Mouse (Mus musculus): ENCODE measurements around the gene Cst8. TPM values are rescaled to one million over a fixed set of nuclear protein-coding genes. Genes with fewer than 3 reads are reported as not detected.
"Not testable (repeated sequence)": the region's sequence is repeated elsewhere in the genome, so short reads cannot be mapped to it uniquely, and the experiment has no call there.

The Cst8 gene
- polyA plus RNA-seq (2016; fragmentation: Nextera tagmentation; extraction: Ambion mirVana): not detected in 2 replicates

GRCm38 (mm10) chr2:148798485-148798884 lies at the start of gene Cst8:
TSS of gene Cst8 (plus strand) at chr2:148798785.
- Histone ChIP-seq H3K36me3 (no peaks in the 10 kb centered on the region), H3K4me3 (no peak within 1 kb of the TSS), H3K9me3 (no peaks in the 10 kb centered on the region), H3K27me3 (ENCODE audit: insufficient read depth, poor library complexity, severe bottlenecking) (no peaks in the 10 kb centered on the region), H3K27ac (no peak within 1 kb of the TSS), H3K4me1 (peaks cover 4% of the 10 kb centered on the region; the same call in 1 of the 2 replicates)
- no peak for DNase-seq (ENCODE audit: low spot score)
- WGBS: 80% methylated on average over 1 of the region's 1 CpGs

DNA sequence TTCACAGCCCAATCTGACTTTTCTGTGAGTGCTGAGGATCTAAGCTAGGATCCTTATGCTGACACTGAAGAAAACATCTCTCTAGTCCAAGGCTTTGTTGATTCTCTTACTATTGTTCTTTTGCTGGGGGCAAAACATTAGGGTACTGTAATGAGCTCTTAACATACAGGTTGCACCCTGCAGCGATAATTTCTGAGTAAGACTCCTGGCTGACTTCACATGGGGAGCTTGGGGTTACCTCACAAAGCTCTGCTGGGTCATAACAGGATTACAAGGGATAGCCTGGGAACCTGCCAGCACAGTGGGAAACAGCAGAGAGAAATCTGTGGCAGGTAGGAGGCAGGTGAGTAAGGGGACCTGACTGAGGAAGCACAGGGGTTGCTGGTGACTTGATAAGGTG lies 48.5 kb upstream of the Cst8 start, which contains the start of gene Cstl1:
Gene Cstl1, plus strand, starts transcription at position 301 of the 400 bp plus-strand sequence.
- no peak within 1 kb of the TSS for H3K27ac ChIP-seq
- WGBS: 75% methylated on average over 1 of the region's 1 CpGs
- H3K9me3 ChIP-seq: no peaks in the 10 kb centered on the region
- peak; percentile 66 for DNase-seq (ENCODE audit: low spot score)
- no peaks in the 10 kb centered on the region for H3K27me3 ChIP-seq (ENCODE audit: insufficient read depth, poor library complexity, severe bottlenecking)
- H3K4me3 ChIP-seq: no peak within 1 kb of the TSS
- H3K4me1 ChIP-seq: no peaks in the 10 kb centered on the region
- H3K36me3 ChIP-seq: no peaks in the 10 kb centered on the region

DNA sequence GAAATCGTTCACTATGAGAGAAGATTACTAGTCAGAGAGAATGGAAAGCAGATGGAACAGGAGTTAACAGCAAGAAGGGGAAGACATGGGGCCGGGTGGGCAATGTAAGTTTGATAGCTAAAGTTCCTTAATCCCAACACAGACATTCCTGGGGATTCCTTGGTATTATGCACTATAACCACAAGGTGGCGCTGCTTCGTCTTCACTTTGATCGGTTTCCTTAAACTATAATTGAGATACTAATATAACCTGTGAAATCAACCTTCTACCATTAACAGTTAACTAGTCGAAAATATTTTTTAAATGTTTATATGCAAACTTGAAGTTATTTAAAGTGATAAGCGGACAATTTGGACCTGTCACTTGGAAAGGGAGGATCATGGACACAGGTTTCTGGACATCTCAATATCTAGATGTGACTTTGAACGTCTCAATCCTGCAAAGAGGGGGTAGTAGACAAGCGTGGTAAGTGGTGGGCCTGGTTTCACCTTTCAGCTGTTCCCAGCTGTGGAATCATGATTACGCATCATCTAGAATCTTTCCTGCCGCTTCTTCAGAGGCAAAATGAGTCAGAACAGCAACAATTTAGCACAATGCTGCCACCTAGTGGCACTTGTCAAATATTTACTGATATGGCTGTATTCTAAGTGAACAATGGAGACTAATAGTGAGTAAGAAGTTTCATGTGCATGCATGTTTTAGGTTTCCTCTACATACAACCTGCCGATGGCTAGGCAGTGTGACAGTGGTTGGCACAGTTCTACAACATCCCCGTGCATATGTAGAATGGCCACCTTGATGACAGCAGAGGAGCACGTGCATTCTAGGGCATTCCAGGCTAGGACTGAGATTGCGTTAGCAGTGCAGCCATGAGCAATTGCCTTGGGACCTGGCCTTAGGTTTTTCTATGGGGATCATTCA lies 46.4 kb upstream of the Cst8 start:
- Histone ChIP-seq H3K9me3 (no peaks in the 10 kb centered on the region), H3K36me3 (no peaks in the 10 kb centered on the region), H3K27me3 (ENCODE audit: insufficient read depth, poor library complexity, severe bottlenecking) (no peaks in the 10 kb centered on the region), H3K4me1 (no peaks in the 10 kb centered on the region), H3K27ac (no peak overlapping the region), H3K4me3 (peak overlapping the region; percentile 47)
- 17% methylated on average over 15 of the region's 15 CpGs for WGBS
- DNase-seq (ENCODE audit: low spot score): peak; percentile 75

- H3K27me3 ChIP-seq (ENCODE audit: insufficient read depth, poor library complexity, severe bottlenecking): no peaks in the 10 kb centered on the region
- peak; percentile 28 for DNase-seq (ENCODE audit: low spot score)
- 71% methylated on average over 1 of the region's 1 CpGs for WGBS
- no peak overlapping the region for H3K27ac ChIP-seq
- no peaks in the 10 kb centered on the region for H3K9me3 ChIP-seq
- H3K36me3 ChIP-seq: no peaks in the 10 kb centered on the region
- no peaks in the 10 kb centered on the region for H3K4me1 ChIP-seq
- no peak overlapping the region for H3K4me3 ChIP-seq
Measured at GRCm38 (mm10) chr2:148754310-148754846, 44.2 kb upstream of the Cst8 start.

DNA sequence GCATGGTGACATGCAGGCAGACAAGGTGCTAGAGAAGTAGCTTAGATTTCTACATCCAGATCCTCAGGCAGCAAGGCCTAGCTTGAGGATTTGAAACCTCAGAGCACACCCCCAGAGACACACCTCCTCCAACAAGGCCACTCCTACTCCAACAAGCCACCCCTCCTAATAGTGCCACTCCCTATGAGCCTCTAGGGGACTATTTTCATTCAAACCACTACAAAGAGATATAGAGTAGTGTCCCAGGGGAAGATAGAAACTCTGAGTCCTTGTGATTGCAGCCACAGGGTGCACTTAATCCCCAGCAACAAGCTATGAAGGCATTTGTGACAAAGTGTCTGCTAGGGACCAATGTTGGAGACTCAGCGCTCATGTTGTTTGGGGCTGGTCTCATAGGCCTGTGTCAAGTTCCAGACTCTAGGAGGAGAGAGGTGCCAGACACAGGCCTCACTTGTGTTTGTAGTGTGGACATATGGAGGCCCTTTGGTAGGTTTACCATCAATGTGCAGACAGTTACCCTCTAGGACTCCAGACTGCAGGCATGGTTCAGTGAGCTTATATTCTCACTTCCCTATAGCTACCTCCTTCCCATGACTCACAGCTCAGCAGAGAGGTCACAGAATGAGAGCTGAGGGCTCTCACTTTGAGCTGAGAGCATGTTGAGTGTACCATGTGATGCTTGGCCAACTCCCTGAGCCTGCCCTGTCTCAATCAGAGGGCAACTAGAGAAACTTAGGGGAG lies 34.8 kb upstream of the Cst8 start:
- WGBS: 94% methylated on average over 1 of the region's 1 CpGs
- H3K4me3 ChIP-seq: no peak overlapping the region
- H3K9me3 ChIP-seq: no peaks in the 10 kb centered on the region
- H3K36me3 ChIP-seq: no peaks in the 10 kb centered on the region
- peak; percentile 48 for DNase-seq (ENCODE audit: low spot score)
- no peak overlapping the region for H3K27ac ChIP-seq
- H3K4me1 ChIP-seq: no peaks in the 10 kb centered on the region
- no peaks in the 10 kb centered on the region for H3K27me3 ChIP-seq (ENCODE audit: insufficient read depth, poor library complexity, severe bottlenecking)

DNA sequence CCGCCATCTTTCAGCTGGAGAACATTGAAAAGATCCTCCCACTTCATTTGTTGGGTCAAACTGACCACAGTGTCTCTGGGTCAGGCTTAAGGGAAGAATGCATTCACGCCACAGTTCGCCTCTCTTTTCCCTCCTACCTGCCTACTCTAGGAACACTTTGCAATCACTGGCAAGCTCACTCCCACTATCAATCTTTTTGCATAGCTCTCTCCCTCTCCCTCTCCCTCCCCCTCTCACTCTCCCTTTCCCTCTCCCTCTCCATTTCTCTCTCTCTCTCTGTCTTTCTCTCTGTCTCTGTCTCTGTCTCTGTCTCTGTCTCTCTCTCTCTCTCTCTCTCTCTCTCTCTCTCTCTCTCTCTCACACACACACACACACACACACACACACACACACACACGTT lies 27.2 kb upstream of the Cst8 start, which contains the start of gene Cst11:
Gene Cst11, minus strand, starts transcription at position 101 of the 400 bp plus-strand sequence.
- peak; percentile 31 for DNase-seq (ENCODE audit: low spot score)
- H3K36me3 ChIP-seq; H3K9me3 ChIP-seq; H3K4me3 ChIP-seq; H3K27me3 ChIP-seq (ENCODE audit: insufficient read depth, poor library complexity, severe bottlenecking); H3K4me1 ChIP-seq; H3K27ac ChIP-seq: not testable (repeated sequence)
- WGBS: 81% methylated on average over 4 of the region's 4 CpGs

- Histone ChIP-seq H3K4me3 (no peak within 1 kb of the TSS), H3K9me3 (no peaks in the 10 kb centered on the region), H3K27ac (no peak within 1 kb of the TSS), H3K4me1 (no peaks in the 10 kb centered on the region), H3K27me3 (ENCODE audit: insufficient read depth, poor library complexity, severe bottlenecking) (no peaks in the 10 kb centered on the region), H3K36me3 (no peaks in the 10 kb centered on the region)
- no peak for DNase-seq (ENCODE audit: low spot score)
- WGBS: 4% methylated on average over 1 of the region's 1 CpGs
Measured at GRCm38 (mm10) chr2:148781709-148782108, 16.9 kb upstream of the Cst8 start, which contains the start of gene 8030411F24Rik. TSS of gene 8030411F24Rik (plus strand) at chr2:148782009.

DNA sequence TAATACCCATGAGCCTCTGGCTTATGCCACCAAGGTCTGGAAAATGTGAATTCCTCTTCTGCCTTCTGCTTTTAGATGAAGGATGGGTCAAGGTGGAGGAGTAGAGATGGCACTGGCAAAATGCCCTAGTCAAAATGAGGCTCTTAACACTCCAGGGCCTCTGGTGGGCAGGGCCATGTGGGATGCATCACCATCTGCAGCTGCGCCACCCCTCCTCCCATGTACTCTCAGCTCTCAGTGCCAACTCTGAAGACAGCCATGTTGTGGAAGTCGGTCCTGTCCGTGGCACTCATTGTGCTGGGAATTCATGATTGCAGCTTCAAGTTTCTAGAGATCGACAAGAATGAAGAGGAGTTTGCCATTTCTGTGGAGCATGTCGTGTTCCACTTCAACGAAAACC lies 9.4 kb upstream of the Cst8 start, which contains the start of gene Cst12:
Gene Cst12, plus strand, starts transcription at position 220 of the 400 bp plus-strand sequence.
- H3K4me3 ChIP-seq: no peak within 1 kb of the TSS
- H3K36me3 ChIP-seq: no peaks in the 10 kb centered on the region
- no peak for DNase-seq (ENCODE audit: low spot score)
- H3K4me1 ChIP-seq: no peaks in the 10 kb centered on the region
- H3K9me3 ChIP-seq: no peaks in the 10 kb centered on the region
- 88% methylated on average over 6 of the region's 6 CpGs for WGBS
- H3K27ac ChIP-seq: no peak within 1 kb of the TSS
- no peaks in the 10 kb centered on the region for H3K27me3 ChIP-seq (ENCODE audit: insufficient read depth, poor library complexity, severe bottlenecking)

DNA sequence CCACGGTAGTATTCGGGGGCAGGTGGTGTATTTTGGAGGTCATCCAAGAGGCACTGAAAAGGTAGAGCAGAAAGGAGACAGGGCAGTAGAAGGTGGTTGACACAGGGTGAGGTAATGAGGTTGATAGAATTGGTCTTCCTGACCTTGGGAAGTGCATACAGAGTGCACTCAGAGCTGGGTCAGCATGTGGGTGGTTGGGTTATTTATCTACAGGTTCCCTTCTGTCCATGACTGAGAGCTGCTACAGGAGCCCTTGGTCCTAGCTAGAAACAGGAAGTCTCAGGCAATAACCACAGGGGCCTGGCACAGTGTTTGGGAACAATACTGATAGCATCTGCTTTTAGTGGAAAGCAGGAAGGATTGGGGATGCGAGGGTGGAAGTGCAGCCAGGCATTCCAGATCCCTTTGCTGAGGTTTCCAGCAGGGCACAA lies 2.9 kb downstream of the Cst8 start:
- no peak overlapping the region for H3K4me3 ChIP-seq
- peaks cover 4% of the 10 kb centered on the region; the same call in 1 of the 2 replicates for H3K4me1 ChIP-seq
- no peaks in the 10 kb centered on the region for H3K36me3 ChIP-seq
- no peak for DNase-seq (ENCODE audit: low spot score)
- no peaks in the 10 kb centered on the region for H3K27me3 ChIP-seq (ENCODE audit: insufficient read depth, poor library complexity, severe bottlenecking)
- no peaks in the 10 kb centered on the region for H3K9me3 ChIP-seq
- WGBS: 46% methylated on average over 3 of the region's 3 CpGs
- H3K27ac ChIP-seq: no peak overlapping the region

DNA sequence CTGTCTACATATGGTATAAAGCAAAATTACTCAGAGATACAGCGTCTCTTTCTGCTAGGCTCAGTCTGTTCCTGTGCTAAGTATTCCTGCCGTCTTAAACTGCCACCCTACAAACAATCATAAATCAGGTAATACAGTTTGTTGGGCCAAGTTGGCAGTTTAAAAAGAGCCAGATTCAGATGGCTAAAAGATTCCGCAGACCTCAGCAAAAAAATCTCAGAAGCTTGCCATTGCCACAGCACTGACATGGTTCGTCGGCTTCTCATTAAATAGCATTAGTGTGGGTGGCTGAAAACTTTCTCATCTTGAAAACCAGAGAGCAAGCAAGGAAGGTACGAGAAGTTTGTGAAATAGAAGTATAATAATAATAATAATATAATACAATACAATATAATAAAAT lies 8.1 kb downstream of the Cst8 start:
- WGBS: 77% methylated on average over 6 of the region's 6 CpGs
- no peaks in the 10 kb centered on the region for H3K36me3 ChIP-seq
- H3K4me1 ChIP-seq: no peaks in the 10 kb centered on the region
- no peak overlapping the region for H3K4me3 ChIP-seq
- DNase-seq (ENCODE audit: low spot score): no peak
- no peak overlapping the region for H3K27ac ChIP-seq
- H3K9me3 ChIP-seq: no peaks in the 10 kb centered on the region
- no peaks in the 10 kb centered on the region for H3K27me3 ChIP-seq (ENCODE audit: insufficient read depth, poor library complexity, severe bottlenecking)

GRCm38 (mm10) chr2:148819909-148820308 lies 21.3 kb downstream of the Cst8 start, which contains the start of gene Cst13:
TSS of gene Cst13 (plus strand) at chr2:148820081.
- H3K27me3 ChIP-seq (ENCODE audit: insufficient read depth, poor library complexity, severe bottlenecking): no peaks in the 10 kb centered on the region
- no peaks in the 10 kb centered on the region for H3K4me1 ChIP-seq
- H3K36me3 ChIP-seq: no peaks in the 10 kb centered on the region
- H3K9me3 ChIP-seq: no peaks in the 10 kb centered on the region
- no peak for DNase-seq (ENCODE audit: low spot score)
- H3K27ac ChIP-seq: no peak within 1 kb of the TSS
- no peak within 1 kb of the TSS for H3K4me3 ChIP-seq

DNA sequence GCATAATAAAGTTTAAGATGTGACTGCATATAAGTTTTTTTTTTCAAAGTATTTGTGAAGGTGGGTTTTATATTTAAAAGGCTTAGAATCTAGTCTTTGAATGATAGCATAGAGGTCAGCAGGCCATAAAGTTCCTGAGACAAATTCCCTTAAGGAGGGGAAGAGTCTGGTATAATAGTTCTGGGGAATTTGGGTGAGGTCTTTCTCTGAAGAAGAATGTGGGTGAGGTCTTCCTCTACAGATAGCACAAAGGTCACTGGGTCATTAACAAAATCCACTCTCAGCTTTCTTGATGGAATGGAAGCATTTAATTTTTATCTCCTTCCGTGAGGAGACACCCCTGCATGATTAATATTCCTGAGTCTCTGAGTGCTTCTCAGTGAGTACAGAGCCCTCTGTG lies 27.4 kb downstream of the Cst8 start:
- H3K36me3 ChIP-seq: no peaks in the 10 kb centered on the region
- H3K27ac ChIP-seq: no peak overlapping the region
- WGBS: 72% methylated on average over 1 of the region's 1 CpGs

More for the DNA sequence above, 27.4 kb downstream of the Cst8 start:
- no peaks in the 10 kb centered on the region for H3K4me1 ChIP-seq
- no peaks in the 10 kb centered on the region for H3K9me3 ChIP-seq
- no peak overlapping the region for H3K4me3 ChIP-seq
- DNase-seq (ENCODE audit: low spot score): no peak
- no peaks in the 10 kb centered on the region for H3K27me3 ChIP-seq (ENCODE audit: insufficient read depth, poor library complexity, severe bottlenecking)
